Mouse (Mus musculus) retina, adult 2 months (tissue): ENCODE measurements around the gene Pigl.
"Not testable (repeated sequence)": the region's sequence is repeated elsewhere in the genome, so short reads cannot be mapped to it uniquely, and the experiment has no call there.

Experiments used
- DNase-seq: peaks from one replicate; pipeline ENCODE4 v3.0.0-alpha.2; 2012; ENCODE audit warnings: low read depth, low spot score

Pigl gene

GRCm38 (mm10) chr11:62458276-62458724 lies at the start of gene Pigl, which contains the start of gene Ncor1:
TSS of gene Pigl (plus strand) at chr11:62458460.
TSS of gene Ncor1 (minus strand) at chr11:62458541.
- peak; percentile 56 for DNase-seq

- DNase-seq: no peak
These were observed 49.4 kb upstream of the Pigl start for GRCm38 (mm10) chr11:62408848-62409247.

- no peak for DNase-seq
These were observed 48.6 kb upstream of the Pigl start for GRCm38 (mm10) chr11:62409611-62410010.

- DNase-seq: no peak
These were observed 43.2 kb upstream of the Pigl start for GRCm38 (mm10) chr11:62415026-62415425.

GRCm38 (mm10) chr11:62424525-62424924 lies 33.7 kb upstream of the Pigl start:
- DNase-seq: no peak

GRCm38 (mm10) chr11:62426266-62426665 lies 32.0 kb upstream of the Pigl start:
- no peak for DNase-seq

- no peak for DNase-seq
These were observed 31.2 kb upstream of the Pigl start for GRCm38 (mm10) chr11:62427105-62427504.

- no peak for DNase-seq
These were observed 26.0 kb upstream of the Pigl start for GRCm38 (mm10) chr11:62432211-62432610.

GRCm38 (mm10) chr11:62440670-62441315 lies 17.5 kb upstream of the Pigl start:
- DNase-seq: no peak

- DNase-seq: no peak
These were observed 12.5 kb upstream of the Pigl start for GRCm38 (mm10) chr11:62445799-62446198.

GRCm38 (mm10) chr11:62448971-62449370 lies 9.3 kb upstream of the Pigl start:
- no peak for DNase-seq

GRCm38 (mm10) chr11:62455193-62455592 lies 3.1 kb upstream of the Pigl start:
- no peak for DNase-seq

GRCm38 (mm10) chr11:62456021-62456482 lies 2.2 kb upstream of the Pigl start:
- DNase-seq: no peak

- DNase-seq: no peak
These were observed 1.6 kb upstream of the Pigl start for GRCm38 (mm10) chr11:62456483-62457172.

- peak; percentile 74 for DNase-seq
These were observed 894 bp upstream of the Pigl start for GRCm38 (mm10) chr11:62457241-62457890.

GRCm38 (mm10) chr11:62457891-62458270 lies 379 bp upstream of the Pigl start:
- DNase-seq: no peak

GRCm38 (mm10) chr11:62458780-62459179 lies 520 bp downstream of the Pigl start:
- no peak for DNase-seq

- DNase-seq: not testable (repeated sequence)
These were observed 4.3 kb downstream of the Pigl start for GRCm38 (mm10) chr11:62462529-62462928.

- no peak for DNase-seq
These were observed 5.1 kb downstream of the Pigl start for GRCm38 (mm10) chr11:62463225-62463915.

GRCm38 (mm10) chr11:62464696-62465095 lies 6.4 kb downstream of the Pigl start:
- no peak for DNase-seq

- no peak for DNase-seq
These were observed 7.6 kb downstream of the Pigl start for GRCm38 (mm10) chr11:62465849-62466248.

GRCm38 (mm10) chr11:62466546-62466945 lies 8.3 kb downstream of the Pigl start:
- DNase-seq: no peak
